Mouse (Mus musculus) bone marrow, adult 2 months (tissue): ENCODE measurements at regions not wholly inside any gene's neighbourhood (a gene's known extent, or its start where the extent isn't known, plus 50 kb on each side); places are given as distances from the start of the nearest gene placed in this dataset.

Experiments used
- CTCF ChIP-seq: fragments of 200-500 bp; IDR thresholded peaks from 2 replicates; pipeline ENCODE4 v1.5.1; 2011; ENCODE audit warnings: low read length, control low read depth; ENCODE audit not compliant: control insufficient read depth, insufficient read depth
- POLR2A ChIP-seq: fragments of 200-500 bp; IDR thresholded peaks from 2 replicates; pipeline ENCODE4 v1.6.1; 2011; ENCODE audit warnings: low read depth, mild to moderate bottlenecking, control low read depth, low read length, borderline replicate concordance; ENCODE audit not compliant: control insufficient read depth

GRCm38 (mm10) chr16:78684031-78684430, 107.5 kb upstream of the D16Ertd472e start:
- no peak for TF ChIP-seq CTCF
- no peak for TF ChIP-seq POLR2A
